ENCODE assay signal across 8 mouse cellular contexts in genomic region chr12:109067561-109068135, GRCm38 (mm10). TPM values are rescaled to one million over a fixed set of nuclear protein-coding genes. Genes with fewer than 3 reads are reported as not detected.
DNase-seq lines count a peak whose midpoint lies in the region; ATAC-seq and TF ChIP-seq lines count a peak whose summit lies in the region.

No protein-coding gene starts in this region.

- peak; percentile 57 to 60 for DNase-seq in left cerebral cortex, adult 2 months (ENCODE audit: extremely low spot score in 1 of 2, low spot score in 2 of 2)
- DNase-seq in left cerebral cortex, postnatal 4 days, result no peak
- DNase-seq in left cerebral cortex, adult 8-10 months (ENCODE audit: low spot score in 2 of 2), result peak; percentile 33 to 39
- DNase-seq in spleen, postnatal 36 days (ENCODE audit: low spot score in 2 of 2), result peak; percentile 62 to 74
- DNase-seq in cerebellum, postnatal 36 days, result no peak

- peak overlapping the region; percentile 78 for H3K9ac ChIP-seq in heart, embryonic 16.5 days (ENCODE audit: low read length)
- H3K9ac ChIP-seq in midbrain, embryonic 12.5 days (replicated peaks), result peak overlapping the region; percentile 64

- no peaks in the 10 kb centered on the region for H3K36me3 ChIP-seq in heart, embryonic 16.5 days (ENCODE audit: control insufficient read depth, insufficient read depth)
- H3K36me3 ChIP-seq in midbrain, embryonic 12.5 days, result no peaks in the 10 kb centered on the region

- no peaks in the 10 kb centered on the region for H3K4me1 ChIP-seq in cortical plate, adult 2 months (ENCODE audit: control insufficient read depth, insufficient read depth, low read length)
- 0 out of 2 replicates have a peak, but pooled peaks cover 3% of the 10 kb centered on the region for H3K4me1 ChIP-seq in heart, embryonic 16.5 days (ENCODE audit: control insufficient read depth, insufficient read depth, low read length)
- H3K4me1 ChIP-seq in midbrain, embryonic 12.5 days, result peaks cover 14% of the 10 kb centered on the region

- no peak for TF ChIP-seq CTCF in left cerebral cortex, adult 2 months (IDR thresholded peaks at IDR 0.05)
- TF ChIP-seq CTCF in cortical plate, adult 2 months (IDR thresholded peaks at IDR 0.05; ENCODE audit: extremely low read depth, insufficient read depth, low read length), result no peak

- H3K9me3 ChIP-seq in heart, embryonic 16.5 days (replicated peaks; ENCODE audit: control insufficient read depth, low read length), result no peaks in the 10 kb centered on the region
- no peaks in the 10 kb centered on the region for H3K9me3 ChIP-seq in midbrain, embryonic 12.5 days

- intact Hi-C loops in left cerebral cortex, adult 2 months (cut with DNase I), result loop anchor here (5.0 to 10.0 kb wide), 2 partner anchors 325 to 477 kb away; no protein-coding TSS in a partner anchor
- intact Hi-C loops in left cerebral cortex, postnatal 4 days (cut with DNase I), result loop anchor here (10.0 kb wide), 1 partner anchor 327 kb away; no protein-coding TSS in a partner anchor

- H3K27me3 ChIP-seq in heart, embryonic 16.5 days (ENCODE audit: control insufficient read depth, insufficient read depth, low read length), result peaks cover 36% of the 10 kb centered on the region
- H3K27me3 ChIP-seq in midbrain, embryonic 12.5 days, result peaks cover 41% of the 10 kb centered on the region

- H3K4me3 ChIP-seq in left cerebral cortex, adult 2 months, result peak overlapping the region; percentile 72
- peak overlapping the region; percentile 50 for H3K4me3 ChIP-seq in cortical plate, adult 2 months (ENCODE audit: insufficient read depth, low read length)
- H3K4me3 ChIP-seq in heart, embryonic 16.5 days (ENCODE audit: low read length), result peak overlapping the region; percentile 56
- peak overlapping the region; percentile 52 for H3K4me3 ChIP-seq in midbrain, embryonic 12.5 days

- peak; percentile 83 for ATAC-seq in heart, embryonic 16.5 days (replicated peaks; ENCODE audit: extremely low read depth, insufficient read depth, low FRiP score)
- ATAC-seq in midbrain, embryonic 12.5 days (ENCODE audit: low FRiP score, low read depth), result peak; percentile 85

- no peak for TF ChIP-seq POLR2A in cortical plate, adult 2 months (IDR thresholded peaks at IDR 0.05; ENCODE audit: extremely low read depth, insufficient read depth, low read length)

- WGBS in heart, embryonic 16.5 days, result 5% methylated on average over 36 of the region's 59 CpGs
- WGBS in midbrain, embryonic 12.5 days, result 2% methylated on average over 51 of the region's 59 CpGs

- peak overlapping the region; percentile 76 for H3K27ac ChIP-seq in left cerebral cortex, adult 2 months
- H3K27ac ChIP-seq in cortical plate, adult 2 months (ENCODE audit: insufficient read depth, low read length), result no peak overlapping the region
- H3K27ac ChIP-seq in heart, embryonic 16.5 days (ENCODE audit: low read length), result no peak overlapping the region
- H3K27ac ChIP-seq in midbrain, embryonic 12.5 days (replicated peaks), result no peak overlapping the region

- H3K4me2 ChIP-seq in heart, embryonic 16.5 days (ENCODE audit: low read depth, low read length), result peak overlapping the region; percentile 86
- H3K4me2 ChIP-seq in midbrain, embryonic 12.5 days (replicated peaks), result peak overlapping the region; percentile 65

RNA-seq across cellular contexts. Expression of gene Begain, which starts 0.4 kb away (rescaled TPM):
- total RNA-seq in left cerebral cortex, adult 2 months (2021), result 100 to 1,000 TPM; 148 to 157 TPM
- total RNA-seq in left cerebral cortex, postnatal 4 days (2021), result 100 to 1,000 TPM; 130 to 138 TPM
- polyA plus RNA-seq in cortical plate, adult 2 months (2012; rRNA removed), result 158 and 165 TPM in 2 replicates
- 1.5 and 2.1 TPM in 2 replicates for polyA plus RNA-seq in heart, embryonic 16.5 days (2015; fragmentation: Nextera tagmentation; extraction: Ambion mirVana)
- total RNA-seq in left cerebral cortex, adult 8-10 months (2022), result 100 to 1,000 TPM; 112 to 128 (median 121) TPM
- polyA plus RNA-seq in midbrain, embryonic 12.5 days (2016; fragmentation: Nextera tagmentation; extraction: Ambion mirVana), result 11.5 and 13.6 TPM in 2 replicates

Comparison
In these comparisons a context has a peak if more than half of its experiments do, and no peak if none do; other contexts are left out.
1. DNase-seq: peak in left cerebral cortex, adult 2 months (2 of 2), left cerebral cortex, adult 8-10 months (2 of 2) and spleen, postnatal 36 days (2 of 2); none in left cerebral cortex, postnatal 4 days (single experiment) and cerebellum, postnatal 36 days (0 of 2).
2. Peak in every context shown above with its lines, with median percentiles within 50 percentile points of each other: H3K4me3 ChIP-seq.